Comparison of ENCODE assay signal across 8 mouse cellular contexts in genomic region chr11:34008214-34008613, GRCm38 (mm10). TPM values are rescaled to one million over a fixed set of nuclear protein-coding genes. Genes with fewer than 3 reads are reported as not detected.
A peak's percentile ranks its signal among the peaks of the same experiment; 100 is the strongest.
DNase-seq lines count a peak whose midpoint lies in the region; ATAC-seq and TF ChIP-seq lines count a peak whose summit lies in the region.

No protein-coding gene starts in this region.

- no peak overlapping the region for H3K4me2 ChIP-seq in lung, postnatal 0 days (replicated peaks; ENCODE audit: low read depth, low read length)
- no peak overlapping the region for H3K4me2 ChIP-seq in hindbrain, embryonic 11.5 days (replicated peaks; ENCODE audit: low read depth, low read length)

- H3K27me3 ChIP-seq in lung, postnatal 0 days (replicated peaks; ENCODE audit: insufficient read depth, low read length) = no peaks in the 10 kb centered on the region
- H3K27me3 ChIP-seq in hindbrain, embryonic 11.5 days (ENCODE audit: control insufficient read depth, insufficient read depth, low read length) = no peaks in the 10 kb centered on the region

- 67% methylated on average over 11 of the region's 11 CpGs for WGBS in lung, postnatal 0 days
- WGBS in hindbrain, embryonic 11.5 days = 92% methylated on average over 11 of the region's 11 CpGs

- no peak overlapping the region for H3K4me3 ChIP-seq in lung, postnatal 0 days (ENCODE audit: low read depth, low read length)
- no peak overlapping the region for H3K4me3 ChIP-seq in hindbrain, embryonic 11.5 days (ENCODE audit: low read depth, low read length)

- no peak for ATAC-seq in lung, postnatal 0 days
- ATAC-seq in hindbrain, embryonic 11.5 days (ENCODE audit: low FRiP score) = no peak

- peak; percentile 24 for DNase-seq in lung, postnatal 0 days (ENCODE audit: low spot score)
- DNase-seq in lung, postnatal 10 days = no peak
- peak; percentile 84 for DNase-seq in induced T-regulatory cell, adult 2 months (ENCODE audit: low read depth)
- peak; percentile 40 to 49 for DNase-seq in monocyte, adult 2 months (ENCODE audit: low read depth in 1 of 2, low spot score in 2 of 2)
- DNase-seq in thymus, postnatal 25 days = peak; percentile 66
- no peak for DNase-seq in right cerebral cortex, postnatal 36 days (ENCODE audit: low spot score in 2 of 2)
- DNase-seq in frontal cortex, adult 2 months (ENCODE audit: extremely low spot score in 1 of 2, low spot score in 1 of 2) = no peak
- DNase-seq in hindbrain, embryonic 11.5 days (ENCODE audit: low spot score) = no peak

- no peaks in the 10 kb centered on the region for H3K9me3 ChIP-seq in lung, postnatal 0 days (ENCODE audit: low read length)
- no peaks in the 10 kb centered on the region for H3K9me3 ChIP-seq in hindbrain, embryonic 11.5 days (ENCODE audit: control insufficient read depth, low read length)

- no peak for TF ChIP-seq EP300 in lung, postnatal 0 days (IDR thresholded peaks at IDR 0.05)

- H3K9ac ChIP-seq in lung, postnatal 0 days (replicated peaks; ENCODE audit: low read depth) = no peak overlapping the region
- no peak overlapping the region for H3K9ac ChIP-seq in hindbrain, embryonic 11.5 days (ENCODE audit: low read depth, low read length)

- TF ChIP-seq CTCF in lung, postnatal 0 days (IDR thresholded peaks at IDR 0.05) = no peak

- H3K36me3 ChIP-seq in lung, postnatal 0 days (ENCODE audit: insufficient read depth, low read length) = no peaks in the 10 kb centered on the region
- no peaks in the 10 kb centered on the region for H3K36me3 ChIP-seq in hindbrain, embryonic 11.5 days (ENCODE audit: control insufficient read depth, insufficient read depth, low read length)

- H3K4me1 ChIP-seq in lung, postnatal 0 days (ENCODE audit: insufficient read depth, low read depth, low read length) = no peaks in the 10 kb centered on the region; the same call in 1 of the 2 replicates
- H3K4me1 ChIP-seq in hindbrain, embryonic 11.5 days (replicated peaks; ENCODE audit: control insufficient read depth, insufficient read depth, low read length) = no peaks in the 10 kb centered on the region

- H3K27ac ChIP-seq in lung, postnatal 0 days (ENCODE audit: low read length) = no peak overlapping the region
- H3K27ac ChIP-seq in hindbrain, embryonic 11.5 days (ENCODE audit: low read depth, low read length) = no peak overlapping the region

RNA-seq across cellular contexts. Expression of gene Kcnip1, which starts 15.3 kb away (rescaled TPM):
- 0.18 and 0.27 TPM in 2 replicates for polyA plus RNA-seq in lung, postnatal 0 days (2015; fragmentation: Nextera tagmentation; extraction: Ambion mirVana)
- 58.9 and 65.4 TPM in 2 replicates for polyA plus RNA-seq in frontal cortex, adult 2 months (2012; rRNA removed)
- 14.4 and 15.5 TPM in 2 replicates for polyA plus RNA-seq in hindbrain, embryonic 11.5 days (2014; fragmentation: Nextera tagmentation; extraction: Ambion mirVana)

RNA-seq across cellular contexts. Expression of gene Lcp2, which starts 38.5 kb away (rescaled TPM):
- 4.5 and 4.9 TPM in 2 replicates for polyA plus RNA-seq in lung, postnatal 0 days (2015; fragmentation: Nextera tagmentation; extraction: Ambion mirVana)
- polyA plus RNA-seq in frontal cortex, adult 2 months (2012; rRNA removed) = 2.1 and 3.0 TPM in 2 replicates
- 2.4 and 2.8 TPM in 2 replicates for polyA plus RNA-seq in hindbrain, embryonic 11.5 days (2014; fragmentation: Nextera tagmentation; extraction: Ambion mirVana)

RNA-seq across cellular contexts. Expression of gene Kcnmb1, which starts 45.4 kb away (rescaled TPM):
- 0.66 and 0.74 TPM in 2 replicates for polyA plus RNA-seq in lung, postnatal 0 days (2015; fragmentation: Nextera tagmentation; extraction: Ambion mirVana)
- 0.29 and 0.58 TPM in 2 replicates for polyA plus RNA-seq in frontal cortex, adult 2 months (2012; rRNA removed)
- 0.20 and 0.22 TPM in 2 replicates for polyA plus RNA-seq in hindbrain, embryonic 11.5 days (2014; fragmentation: Nextera tagmentation; extraction: Ambion mirVana)

Comparison
In these comparisons a context has a peak if more than half of its experiments do, and no peak if none do; other contexts are left out.
1. DNase-seq: peak in lung, postnatal 0 days (single experiment), induced T-regulatory cell, adult 2 months (single experiment), monocyte, adult 2 months (2 of 2) and thymus, postnatal 25 days (single experiment); none in lung, postnatal 10 days (single experiment), right cerebral cortex, postnatal 36 days (0 of 2), frontal cortex, adult 2 months (0 of 2) and hindbrain, embryonic 11.5 days (single experiment).
2. RNA of gene Kcnip1, which starts 15.3 kb away (polyA plus RNA-seq): 58.9 to 65.4 TPM in frontal cortex, adult 2 months and 14.4 to 15.5 TPM in hindbrain, embryonic 11.5 days; 0.18 to 0.27 TPM in lung, postnatal 0 days; every median in the first group is over 10 times any median in the second.